In the genomic region with DNA sequence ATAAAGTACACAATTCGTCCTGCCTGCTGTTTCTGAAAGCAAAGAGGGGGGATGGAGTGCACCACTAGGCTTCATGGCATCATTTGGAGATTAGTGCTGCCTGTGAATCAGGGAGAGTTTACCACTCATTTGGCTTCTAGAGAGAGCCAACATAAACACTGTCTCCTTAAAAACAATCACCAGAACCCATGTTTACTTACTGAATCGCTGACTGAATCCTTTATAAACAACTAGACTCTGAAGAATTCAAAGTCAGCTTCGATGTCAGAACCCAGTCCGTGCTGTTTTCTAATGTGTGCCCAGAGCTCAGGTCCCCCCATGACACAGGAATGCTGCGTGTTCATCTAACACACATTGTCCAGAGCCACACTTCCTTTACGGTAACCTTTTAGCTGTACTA, we compare ENCODE assay signal across 24 mouse cellular contexts.
DNase-seq lines count a peak whose midpoint lies in the region; ATAC-seq and TF ChIP-seq lines count a peak whose summit lies in the region.
"Had no signal": no experiment of that assay in that cellular context is flagged by ENCODE, and none has a peak within 500 bp of the region (broad histone marks: within the 10 kb centered on the region; RNA-seq: fewer than 3 reads in every experiment).

No protein-coding gene starts in this region.

- no peaks in the 10 kb centered on the region for H3K27me3 ChIP-seq in liver, adult 2 months (ENCODE audit: control insufficient read depth, insufficient read depth, low read length)
- no peaks in the 10 kb centered on the region for H3K27me3 ChIP-seq in liver, embryonic 12.5 days (replicated peaks)
- H3K27me3 ChIP-seq in lung, postnatal 0 days (replicated peaks; ENCODE audit: insufficient read depth, low read length) = no peaks in the 10 kb centered on the region
- no peaks in the 10 kb centered on the region for H3K27me3 ChIP-seq in stomach, embryonic 16.5 days (ENCODE audit: control insufficient read depth, insufficient read depth, low read length)
- no peaks in the 10 kb centered on the region for H3K27me3 ChIP-seq in midbrain, embryonic 15.5 days (replicated peaks)
- H3K27me3 ChIP-seq: CH12.LX; embryonic facial prominence, embryonic 15.5 days; heart, embryonic 13.5 days; Patski had no signal

- no peaks in the 10 kb centered on the region for H3K79me2 ChIP-seq in liver, adult 2 months (ENCODE audit: control insufficient read depth, insufficient read depth, low read length)

- no peak overlapping the region for H3K9ac ChIP-seq in liver, adult 2 months (ENCODE audit: low read depth, low read length)
- no peak overlapping the region for H3K9ac ChIP-seq in liver, embryonic 12.5 days
- H3K9ac ChIP-seq in lung, postnatal 0 days (replicated peaks; ENCODE audit: low read depth) = no peak overlapping the region
- H3K9ac ChIP-seq in stomach, embryonic 16.5 days (ENCODE audit: low read length) = no peak overlapping the region
- H3K9ac ChIP-seq in midbrain, embryonic 15.5 days = no peak overlapping the region
- H3K9ac ChIP-seq: embryonic facial prominence, embryonic 15.5 days; heart, embryonic 13.5 days had no signal

- H3K27ac ChIP-seq in liver, adult 2 months (replicated peaks; ENCODE audit: insufficient read depth, low read depth, low read length) = 0 out of 2 replicates have a peak overlapping the region, but pooled peaks have one; percentile 9
- no peak overlapping the region for H3K27ac ChIP-seq in liver, embryonic 12.5 days
- 0 out of 2 replicates have a peak overlapping the region, but pooled peaks have one; percentile 43 for H3K27ac ChIP-seq in lung, postnatal 0 days (ENCODE audit: low read length)
- peak overlapping the region; percentile 60; the same call in 1 of the 2 replicates for H3K27ac ChIP-seq in stomach, embryonic 16.5 days (ENCODE audit: low read length)
- H3K27ac ChIP-seq in midbrain, embryonic 15.5 days = no peak overlapping the region
- H3K27ac ChIP-seq: embryonic facial prominence, embryonic 15.5 days; forebrain, embryonic 10.5 days; gastrocnemius, adult 2 months; heart, embryonic 13.5 days had no signal

- no peak for TF ChIP-seq CTCF in liver, adult 2 months (IDR thresholded peaks at IDR 0.05; ENCODE audit: low read depth, low read length)
- no peak for TF ChIP-seq CTCF in lung, postnatal 0 days (IDR thresholded peaks at IDR 0.05)

- ATAC-seq in liver, embryonic 12.5 days = no peak
- ATAC-seq in lung, postnatal 0 days = peak; percentile 66
- peak; percentile 58; the same call in 1 of the 2 replicates for ATAC-seq in stomach, embryonic 16.5 days (ENCODE audit: insufficient read depth, low FRiP score)
- no peak for ATAC-seq in midbrain, embryonic 15.5 days (replicated peaks)
- ATAC-seq: activated CD4-positive, CD25-positive, alpha-beta regulatory T cell, adult 4 months; forebrain, embryonic 14.5 days; Patski had no signal

- WGBS in liver, adult 2 months = 49% methylated on average over 6 of the region's 6 CpGs
- WGBS in liver, embryonic 12.5 days (ENCODE audit: insufficient replicate concordance) = 61% methylated on average over 6 of the region's 6 CpGs
- 17% methylated on average over 6 of the region's 6 CpGs for WGBS in lung, postnatal 0 days
- WGBS in stomach, embryonic 16.5 days = 25% methylated on average over 6 of the region's 6 CpGs
- 74% methylated on average over 6 of the region's 6 CpGs for WGBS in midbrain, embryonic 15.5 days

- H3K4me2 ChIP-seq in liver, embryonic 12.5 days = no peak overlapping the region
- H3K4me2 ChIP-seq in lung, postnatal 0 days (replicated peaks; ENCODE audit: low read depth, low read length) = no peak overlapping the region
- no peak overlapping the region for H3K4me2 ChIP-seq in stomach, embryonic 16.5 days (ENCODE audit: low read depth, low read length)
- H3K4me2 ChIP-seq in midbrain, embryonic 15.5 days = no peak overlapping the region
- H3K4me2 ChIP-seq: embryonic facial prominence, embryonic 15.5 days; heart, embryonic 13.5 days had no signal

- H3K4me1 ChIP-seq in liver, adult 2 months (ENCODE audit: control insufficient read depth, insufficient read depth, low read length) = peaks cover 11% of the 10 kb centered on the region; the same call in 1 of the 2 replicates
- H3K4me1 ChIP-seq in liver, embryonic 12.5 days = no peaks in the 10 kb centered on the region
- H3K4me1 ChIP-seq in lung, postnatal 0 days (ENCODE audit: insufficient read depth, low read depth, low read length) = peaks cover 3% of the 10 kb centered on the region; the same call in 1 of the 2 replicates
- H3K4me1 ChIP-seq in stomach, embryonic 16.5 days (ENCODE audit: control insufficient read depth, insufficient read depth, low read length) = peaks cover 12% of the 10 kb centered on the region; the same call in 1 of the 2 replicates
- no peaks in the 10 kb centered on the region for H3K4me1 ChIP-seq in midbrain, embryonic 15.5 days
- H3K4me1 ChIP-seq: embryonic facial prominence, embryonic 15.5 days; forebrain, embryonic 10.5 days had no signal

- TF ChIP-seq POLR2A in liver, adult 2 months (IDR thresholded peaks at IDR 0.05; ENCODE audit: extremely low read depth, insufficient read depth, low read length) = no peak

- H3K9me3 ChIP-seq in liver, embryonic 12.5 days (replicated peaks) = no peaks in the 10 kb centered on the region
- no peaks in the 10 kb centered on the region for H3K9me3 ChIP-seq in lung, postnatal 0 days (ENCODE audit: low read length)
- no peaks in the 10 kb centered on the region for H3K9me3 ChIP-seq in stomach, embryonic 16.5 days (replicated peaks; ENCODE audit: control insufficient read depth, low read length)
- no peaks in the 10 kb centered on the region for H3K9me3 ChIP-seq in midbrain, embryonic 15.5 days
- H3K9me3 ChIP-seq: embryonic facial prominence, embryonic 15.5 days; forebrain, embryonic 10.5 days; heart, embryonic 13.5 days had no signal

- DNase-seq in liver, adult 2 months (ENCODE audit: extremely low read depth, low read depth, low spot score) = peak; percentile 38
- peak; percentile 66 for DNase-seq in lung, postnatal 0 days (ENCODE audit: low spot score)
- DNase-seq in lung, postnatal 36 days = peak; percentile 48
- no peak for DNase-seq in adrenal gland, postnatal 25 days
- no peak for DNase-seq in thymus, postnatal 4 days
- DNase-seq: adrenal gland, postnatal 14 days; cerebellum, adult 2 months; cerebellum, postnatal 14 days; embryo, embryonic 11 days; gastrocnemius, adult 2 months; gastrocnemius, postnatal 25 days; heart, adult 11 months; heart, postnatal 36 days had no signal

- peaks cover 14% of the 10 kb centered on the region for H3K36me3 ChIP-seq in liver, adult 2 months (ENCODE audit: control insufficient read depth, insufficient read depth, low read length)
- no peaks in the 10 kb centered on the region for H3K36me3 ChIP-seq in liver, embryonic 12.5 days
- no peaks in the 10 kb centered on the region for H3K36me3 ChIP-seq in lung, postnatal 0 days (ENCODE audit: insufficient read depth, low read length)
- no peaks in the 10 kb centered on the region for H3K36me3 ChIP-seq in stomach, embryonic 16.5 days (ENCODE audit: control insufficient read depth, insufficient read depth, low read length)
- no peaks in the 10 kb centered on the region for H3K36me3 ChIP-seq in midbrain, embryonic 15.5 days (replicated peaks)
- H3K36me3 ChIP-seq: embryonic facial prominence, embryonic 15.5 days; forebrain, embryonic 10.5 days; heart, embryonic 13.5 days had no signal

- TF ChIP-seq EP300 in lung, postnatal 0 days (IDR thresholded peaks at IDR 0.05) = peak; percentile 60

- H3K4me3 ChIP-seq in liver, adult 2 months (ENCODE audit: insufficient read depth, low read depth, low read length) = no peak overlapping the region
- H3K4me3 ChIP-seq in liver, embryonic 12.5 days = no peak overlapping the region
- H3K4me3 ChIP-seq in lung, postnatal 0 days (ENCODE audit: low read depth, low read length) = no peak overlapping the region
- H3K4me3 ChIP-seq in stomach, embryonic 16.5 days (replicated peaks; ENCODE audit: low read length) = no peak overlapping the region
- no peak overlapping the region for H3K4me3 ChIP-seq in midbrain, embryonic 15.5 days
- H3K4me3 ChIP-seq: embryonic facial prominence, embryonic 15.5 days; erythroblast, embryonic 14.5 days; forebrain, embryonic 10.5 days; gastrocnemius, adult 2 months; heart, embryonic 13.5 days had no signal

Comparison
In these comparisons a context has a peak if more than half of its experiments do, and no peak if none do; other contexts are left out.
1. H3K27ac ChIP-seq: peak in liver, adult 2 months (single experiment), lung, postnatal 0 days (single experiment) and stomach, embryonic 16.5 days (single experiment); none in liver, embryonic 12.5 days (single experiment) and midbrain, embryonic 15.5 days (single experiment).
2. DNase-seq: peak in liver, adult 2 months (single experiment), lung, postnatal 0 days (single experiment) and lung, postnatal 36 days (single experiment); none in adrenal gland, postnatal 25 days (single experiment) and thymus, postnatal 4 days (single experiment).
3. ATAC-seq: peak in lung, postnatal 0 days (single experiment) and stomach, embryonic 16.5 days (single experiment); none in liver, embryonic 12.5 days (single experiment) and midbrain, embryonic 15.5 days (single experiment).